Mouse (Mus musculus) right cerebral cortex, postnatal 14 days (tissue): ENCODE data around the gene Krt32.

ENCODE experiments used
- DNase-seq: peaks from one replicate; pipeline ENCODE4 v3.0.0; 2022

The Krt32 gene

GRCm38 (mm10) chr11:100047193-100047592 is 40.8 kb downstream of the Krt32 start:
- DNase-seq: no peak

DNA sequence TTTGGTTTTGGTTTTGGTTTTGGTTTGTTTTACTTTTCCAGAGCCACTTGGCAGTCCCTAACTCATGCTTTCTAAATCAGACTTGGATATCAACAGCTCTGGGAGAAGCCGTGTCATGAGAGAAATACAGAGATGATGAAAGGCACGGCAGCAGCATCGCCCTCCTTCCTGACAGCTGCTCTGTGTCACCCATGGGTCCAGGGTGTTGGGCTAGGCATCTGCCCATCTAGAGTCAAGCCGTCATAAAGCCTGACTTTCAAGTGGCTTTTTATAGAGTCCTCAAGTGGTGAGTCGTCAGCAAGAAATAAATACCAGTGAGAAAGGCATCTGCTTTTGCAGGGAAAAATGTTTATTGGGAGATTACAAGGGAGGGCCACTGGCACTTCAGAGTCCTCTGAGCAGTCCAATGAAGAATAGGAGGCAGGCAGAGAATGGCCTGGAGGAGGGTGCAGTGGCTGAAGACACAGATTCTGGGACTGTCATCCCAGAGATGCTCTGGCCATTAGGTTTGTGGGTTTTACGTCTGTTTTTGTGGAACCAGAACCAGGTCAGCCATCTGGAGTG is 41.6 kb downstream of the Krt32 start:
- no peak for DNase-seq

GRCm38 (mm10) chr11:100041454-100041853 is 46.6 kb downstream of the Krt32 start, which contains the start of gene Krt34:
Gene Krt34, minus strand, starts transcription at chr11:100041554.
- DNase-seq: no peak
